Mouse (Mus musculus) retina, postnatal 1 day (tissue): ENCODE results near the gene Tmem248.
A peak's percentile ranks its signal among the peaks of the same experiment; 100 is the strongest.

ENCODE experiments used
- DNase-seq: peaks from one replicate; pipeline ENCODE4 v3.0.0-alpha.2; 2012

Gene Tmem248

GRCm38 (mm10) chr5:130216781-130217180 lies at the start of gene Tmem248:
Gene Tmem248 (plus strand): TSS chr5:130217081.
- no peak for DNase-seq

GRCm38 (mm10) chr5:130169109-130169508 lies 47.8 kb upstream of the Tmem248 start:
- no peak for DNase-seq

DNA sequence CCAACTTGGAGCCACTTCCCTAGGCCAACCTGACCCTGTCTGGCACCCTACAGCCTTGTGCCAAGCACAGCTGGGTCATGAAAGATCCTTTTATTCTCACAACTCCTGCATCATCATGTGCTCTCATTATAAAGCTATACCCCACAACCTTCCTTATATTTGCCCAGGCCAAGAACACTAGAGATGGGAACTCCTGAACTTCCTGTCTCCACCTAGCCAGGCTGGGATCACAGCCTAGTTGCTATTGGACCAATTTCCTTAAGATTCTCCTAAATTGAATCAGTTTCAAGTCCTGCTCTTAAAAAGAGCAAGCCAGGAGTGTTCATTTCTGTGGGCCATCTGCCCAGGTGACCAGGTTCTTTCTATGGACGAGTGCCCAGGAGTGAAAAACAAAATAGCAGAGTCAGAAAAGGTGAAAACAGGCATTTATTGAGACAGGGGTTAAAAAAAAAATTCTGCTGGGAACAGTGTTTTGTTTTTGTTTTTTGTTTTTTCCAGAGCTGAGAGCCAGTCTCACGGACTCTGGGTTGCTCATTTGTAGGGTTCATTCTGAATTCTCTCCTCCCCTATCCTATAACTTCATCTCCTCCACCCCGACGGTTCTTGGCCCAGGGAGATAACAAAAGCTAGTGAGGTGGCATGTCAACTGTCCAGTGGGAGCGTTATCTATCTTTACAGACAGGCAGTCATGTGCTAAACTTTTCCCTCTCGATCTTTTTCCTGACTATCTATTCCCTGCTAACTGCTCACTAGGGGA lies 46.0 kb upstream of the Tmem248 start:
- DNase-seq: no peak

- peak; percentile 95 for DNase-seq
Measured at GRCm38 (mm10) chr5:130171423-130171954, 45.4 kb upstream of the Tmem248 start, which contains the start of gene Rabgef1. Gene Rabgef1 (plus strand): TSS chr5:130171798.

- DNase-seq: no peak
Measured at GRCm38 (mm10) chr5:130171956-130172601, 44.8 kb upstream of the Tmem248 start.

DNA sequence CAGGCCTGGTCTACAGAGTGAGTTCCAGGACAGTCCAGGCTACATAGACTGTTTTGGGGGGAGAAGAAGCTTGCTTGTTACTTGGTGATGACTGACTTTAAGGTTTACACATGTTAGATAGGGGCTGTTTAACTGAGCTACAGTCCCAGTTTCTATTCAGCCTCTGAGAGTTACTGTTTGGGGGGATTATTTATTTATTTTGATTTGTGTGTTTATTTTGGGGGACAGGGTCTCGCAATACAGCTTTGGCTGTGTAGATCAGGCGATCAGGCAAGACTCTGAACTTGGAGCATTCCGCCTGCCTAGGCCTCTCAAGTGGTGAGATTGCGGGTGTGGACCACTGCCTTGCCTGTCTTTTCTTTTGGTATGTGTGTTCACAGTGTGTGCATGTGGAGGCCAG lies 43.9 kb upstream of the Tmem248 start:
- DNase-seq: no peak

GRCm38 (mm10) chr5:130177871-130178270 lies 39.0 kb upstream of the Tmem248 start:
- peak; percentile 6 for DNase-seq

- DNase-seq: peak; percentile 55
Measured at GRCm38 (mm10) chr5:130180362-130180761, 36.5 kb upstream of the Tmem248 start.

GRCm38 (mm10) chr5:130181740-130182540 lies 34.9 kb upstream of the Tmem248 start:
- DNase-seq: no peak

DNA sequence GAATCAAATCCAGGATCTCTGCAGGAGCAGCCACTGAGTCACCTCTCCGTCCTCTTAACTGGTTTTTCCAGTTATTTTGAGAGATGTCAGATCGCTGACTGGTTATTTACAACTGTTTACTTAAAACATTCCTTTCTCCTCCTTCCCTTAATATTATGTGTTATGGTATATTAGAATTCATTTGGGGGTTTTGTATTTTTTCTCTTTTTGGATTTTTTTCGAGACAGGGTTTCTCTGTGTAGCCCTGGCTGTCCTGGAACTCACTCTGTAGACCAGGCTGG lies 34.4 kb upstream of the Tmem248 start:
- DNase-seq: no peak

GRCm38 (mm10) chr5:130184193-130184856 lies 32.6 kb upstream of the Tmem248 start:
- DNase-seq: no peak

DNA sequence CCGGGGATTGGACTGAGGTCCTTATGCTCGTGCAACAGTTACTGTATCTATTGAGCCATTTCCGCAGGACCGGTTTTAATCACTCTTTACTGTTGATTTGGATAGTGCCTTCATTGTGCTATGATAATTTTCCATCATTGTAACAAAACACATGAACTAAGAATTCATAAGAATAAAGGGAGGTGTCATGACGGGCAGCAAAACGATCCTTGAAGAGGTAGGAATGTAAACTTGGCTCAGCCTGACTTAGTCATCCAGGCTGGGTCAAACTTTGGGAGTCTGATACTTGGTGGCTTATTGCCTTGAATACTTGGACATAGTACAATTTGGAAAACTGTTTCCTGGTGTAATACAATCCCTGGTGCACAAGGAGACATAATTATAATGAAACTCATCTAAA lies 31.6 kb upstream of the Tmem248 start:
- no peak for DNase-seq

DNA sequence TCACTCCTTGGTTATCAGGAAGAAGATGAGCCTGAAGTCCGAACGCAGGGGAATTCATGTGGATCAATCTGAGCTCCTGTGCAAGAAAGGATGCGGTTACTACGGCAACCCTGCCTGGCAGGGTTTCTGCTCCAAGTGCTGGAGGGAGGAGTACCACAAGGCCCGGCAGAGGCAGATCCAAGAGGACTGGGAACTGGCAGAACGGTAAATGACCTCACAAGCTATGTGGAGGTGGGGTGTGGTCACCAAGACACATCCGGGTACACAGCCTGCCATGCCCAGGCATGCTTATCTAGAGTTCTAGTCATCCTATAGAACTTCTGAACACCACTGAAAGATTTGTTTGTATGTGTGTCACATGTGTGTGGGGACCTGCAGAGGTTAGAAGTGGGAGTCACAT lies 29.5 kb upstream of the Tmem248 start:
- peak; percentile 21 for DNase-seq

GRCm38 (mm10) chr5:130190909-130191308 lies 26.0 kb upstream of the Tmem248 start:
- no peak for DNase-seq

GRCm38 (mm10) chr5:130191865-130192264 lies 25.0 kb upstream of the Tmem248 start:
- DNase-seq: no peak

- DNase-seq: no peak
Measured at GRCm38 (mm10) chr5:130192356-130192944, 24.4 kb upstream of the Tmem248 start.

GRCm38 (mm10) chr5:130193760-130194159 lies 23.1 kb upstream of the Tmem248 start:
- no peak for DNase-seq

GRCm38 (mm10) chr5:130196307-130196706 lies 20.6 kb upstream of the Tmem248 start:
- peak; percentile 11 for DNase-seq

DNA sequence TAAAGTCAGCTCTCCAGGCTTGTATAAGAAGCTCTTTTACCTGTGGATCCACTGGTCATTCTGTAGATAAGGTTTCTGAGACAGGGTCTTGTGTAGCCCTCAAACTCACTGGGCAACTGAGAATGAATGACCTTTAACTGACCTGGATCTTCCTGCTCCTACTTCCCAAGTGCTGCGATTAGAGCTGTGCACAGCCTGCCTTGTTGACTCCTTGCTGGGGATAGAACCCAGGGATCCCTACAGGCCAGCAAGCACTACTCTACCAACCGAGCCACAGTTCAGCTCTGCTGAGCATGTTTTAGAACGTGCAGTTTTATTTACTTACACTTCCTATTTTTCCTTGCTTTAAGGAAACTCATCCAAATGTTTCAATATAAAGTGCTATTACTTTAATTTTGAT lies 19.4 kb upstream of the Tmem248 start:
- no peak for DNase-seq

- DNase-seq: no peak
Measured at GRCm38 (mm10) chr5:130197981-130198380, 18.9 kb upstream of the Tmem248 start.

- DNase-seq: no peak
Measured at GRCm38 (mm10) chr5:130200233-130201029, 16.4 kb upstream of the Tmem248 start.

DNA sequence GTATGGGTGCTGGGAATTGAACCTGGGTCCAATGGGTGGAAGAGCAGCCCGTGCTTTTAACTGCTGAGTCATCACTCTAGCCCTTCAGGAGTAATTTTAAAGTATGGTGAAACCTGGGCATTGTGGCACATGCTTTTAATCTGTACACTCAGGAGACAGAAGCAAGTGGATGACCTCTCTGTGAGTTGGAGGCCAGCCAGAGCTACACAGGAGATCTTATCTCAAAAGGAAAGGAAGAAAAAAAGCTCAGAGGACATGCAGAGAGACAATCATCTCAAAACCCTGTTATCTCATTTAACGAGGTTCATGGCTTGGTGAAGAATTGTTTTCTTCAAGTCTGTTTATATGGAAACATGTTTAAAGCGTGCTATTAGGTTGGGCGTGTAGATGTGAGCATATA lies 12.9 kb upstream of the Tmem248 start:
- DNase-seq: no peak
